Mouse (Mus musculus) C2C12 (cell line): Measurements from ENCODE around the gene Sgcg.

Experiments
- CEBPB ChIP-seq: IDR thresholded peaks from one replicate; pipeline ENCODE4 v1.6.1; 2011; ENCODE audit warnings: low read depth, mild to moderate bottlenecking, control low read depth, moderate library complexity
- CTCF ChIP-seq: IDR thresholded peaks from one replicate; pipeline ENCODE4 v1.5.1; 2011; ENCODE audit not compliant: control insufficient read depth, insufficient read depth, insufficient read length
- FOSL1 ChIP-seq: IDR thresholded peaks from one replicate; pipeline ENCODE4 v1.8.0; 2011; ENCODE audit warnings: mild to moderate bottlenecking, low read length; ENCODE audit not compliant: poor library complexity, insufficient read depth, severe bottlenecking
- MAX ChIP-seq: IDR thresholded peaks from one replicate; pipeline ENCODE4 v1.6.1; 2011; ENCODE audit warnings: mild to moderate bottlenecking, control low read depth
- MYOD1 ChIP-seq: IDR thresholded peaks from one replicate; pipeline ENCODE4 v1.6.1; 2011; ENCODE audit warnings: low read depth; ENCODE audit not compliant: control insufficient read depth, insufficient read length
- MYOG ChIP-seq: IDR thresholded peaks from one replicate; pipeline ENCODE4 v1.6.1; 2011; ENCODE audit not compliant: control insufficient read depth, insufficient read length; ENCODE audit errors: extremely low read depth
- USF1 ChIP-seq: IDR thresholded peaks from one replicate; pipeline ENCODE4 v1.6.1; 2011; ENCODE audit warnings: low read depth, mild to moderate bottlenecking, control low read depth, moderate library complexity

- TF ChIP-seq USF1 (no peak), CTCF (no peak), MAX (no peak), FOSL1 (no peak), CEBPB (no peak), MYOD1 (no peak), MYOG (no peak)
Observed at GRCm38 (mm10) chr14:61222506-61222905, 35.8 kb downstream of the Sgcg start.
